Mouse (Mus musculus): ENCODE data around the gene Tm4sf1.

The Tm4sf1 gene

GRCm38 (mm10) chr3:57287854-57288720 is 13.7 kb downstream of the Tm4sf1 start:
- in situ Hi-C loops (cut with MseI, MboI): loop anchor here in 1 of 2 experiments (25.0 kb wide), 1 partner anchor 324 kb away; no protein-coding TSS in a partner anchor

- in situ Hi-C loops (cut with MseI, MboI): loop anchor here in 1 of 2 experiments (25.0 kb wide), 1 partner anchor 325 kb away; no protein-coding TSS in a partner anchor
Observed at GRCm38 (mm10) chr3:57287438-57287837, 14.3 kb downstream of the Tm4sf1 start.

GRCm38 (mm10) chr3:57278225-57278624 is 23.6 kb downstream of the Tm4sf1 start:
- in situ Hi-C loops (cut with MseI, MboI): loop anchor here in 1 of 2 experiments (25.0 kb wide), 1 partner anchor 334 kb away; no protein-coding TSS in a partner anchor

GRCm38 (mm10) chr3:57277453-57277852 is 24.3 kb downstream of the Tm4sf1 start:
- in situ Hi-C loops (cut with MseI, MboI): loop anchor here in 1 of 2 experiments (25.0 kb wide), 1 partner anchor 335 kb away; no protein-coding TSS in a partner anchor

GRCm38 (mm10) chr3:57276821-57277220 is 25.0 kb downstream of the Tm4sf1 start:
- in situ Hi-C loops (cut with MseI, MboI): loop anchor here in 1 of 2 experiments (25.0 kb wide), 1 partner anchor 335 kb away; no protein-coding TSS in a partner anchor

GRCm38 (mm10) chr3:57268994-57269393 is 32.8 kb downstream of the Tm4sf1 start:
- in situ Hi-C loops (cut with MseI, MboI): loop anchor here (5.0 to 25.0 kb wide), 3 partner anchors 163 to 343 kb away; no protein-coding TSS in a partner anchor

GRCm38 (mm10) chr3:57267559-57268173 is 34.1 kb downstream of the Tm4sf1 start:
- in situ Hi-C loops (cut with MseI, MboI): loop anchor here (5.0 to 25.0 kb wide), 3 partner anchors 165 to 345 kb away; no protein-coding TSS in a partner anchor

GRCm38 (mm10) chr3:57253041-57253440 is 48.7 kb downstream of the Tm4sf1 start:
- in situ Hi-C loops (cut with MseI, MboI): loop anchor here in 1 of 2 experiments (25.0 kb wide), 1 partner anchor 359 kb away; no protein-coding TSS in a partner anchor

- in situ Hi-C loops (cut with MseI, MboI): loop anchor here in 1 of 2 experiments (25.0 kb wide), 1 partner anchor 360 kb away; no protein-coding TSS in a partner anchor
Observed at GRCm38 (mm10) chr3:57252551-57252950, 49.2 kb downstream of the Tm4sf1 start.

GRCm38 (mm10) chr3:57245242-57245641 is 56.5 kb downstream of the Tm4sf1 start:
- in situ Hi-C loops (cut with MseI, MboI): no loop called here

All from mouse trophoblast stem cell (cell line).